Mouse (Mus musculus) spleen, adult 2 months (tissue): ENCODE results near the gene Cxadr.

ENCODE experiments used
- CTCF ChIP-seq: fragments of 200-500 bp; IDR thresholded peaks from 2 replicates; pipeline ENCODE4 v1.5.1; 2011; ENCODE audit warnings: mild to moderate bottlenecking, inconsistent platforms; ENCODE audit not compliant: insufficient read depth, insufficient read length, insufficient replicate concordance; ENCODE audit errors: extremely low read depth
- POLR2A ChIP-seq: fragments of 200-500 bp; IDR thresholded peaks from 2 replicates; pipeline ENCODE4 v1.6.1; 2011; ENCODE audit warnings: low read depth, low read length, inconsistent platforms

GRCm38 (mm10) chr16:78402316-78402715, 101.0 kb downstream of the Cxadr start:
- TF ChIP-seq CTCF: no peak
- TF ChIP-seq POLR2A: no peak
